Mouse (Mus musculus): ENCODE data around the gene Car9.

Gene Car9

GRCm38 (mm10) chr4:43496587-43496986, 10.2 kb upstream of the Car9 start:
- no peak for DNase-seq

GRCm38 (mm10) chr4:43497405-43497804, 9.4 kb upstream of the Car9 start:
- DNase-seq, result no peak

GRCm38 (mm10) chr4:43497946-43498345, 8.8 kb upstream of the Car9 start:
- no peak for DNase-seq

GRCm38 (mm10) chr4:43498983-43499382, 7.8 kb upstream of the Car9 start:
- peak; percentile 71 to 72 for DNase-seq

DNA sequence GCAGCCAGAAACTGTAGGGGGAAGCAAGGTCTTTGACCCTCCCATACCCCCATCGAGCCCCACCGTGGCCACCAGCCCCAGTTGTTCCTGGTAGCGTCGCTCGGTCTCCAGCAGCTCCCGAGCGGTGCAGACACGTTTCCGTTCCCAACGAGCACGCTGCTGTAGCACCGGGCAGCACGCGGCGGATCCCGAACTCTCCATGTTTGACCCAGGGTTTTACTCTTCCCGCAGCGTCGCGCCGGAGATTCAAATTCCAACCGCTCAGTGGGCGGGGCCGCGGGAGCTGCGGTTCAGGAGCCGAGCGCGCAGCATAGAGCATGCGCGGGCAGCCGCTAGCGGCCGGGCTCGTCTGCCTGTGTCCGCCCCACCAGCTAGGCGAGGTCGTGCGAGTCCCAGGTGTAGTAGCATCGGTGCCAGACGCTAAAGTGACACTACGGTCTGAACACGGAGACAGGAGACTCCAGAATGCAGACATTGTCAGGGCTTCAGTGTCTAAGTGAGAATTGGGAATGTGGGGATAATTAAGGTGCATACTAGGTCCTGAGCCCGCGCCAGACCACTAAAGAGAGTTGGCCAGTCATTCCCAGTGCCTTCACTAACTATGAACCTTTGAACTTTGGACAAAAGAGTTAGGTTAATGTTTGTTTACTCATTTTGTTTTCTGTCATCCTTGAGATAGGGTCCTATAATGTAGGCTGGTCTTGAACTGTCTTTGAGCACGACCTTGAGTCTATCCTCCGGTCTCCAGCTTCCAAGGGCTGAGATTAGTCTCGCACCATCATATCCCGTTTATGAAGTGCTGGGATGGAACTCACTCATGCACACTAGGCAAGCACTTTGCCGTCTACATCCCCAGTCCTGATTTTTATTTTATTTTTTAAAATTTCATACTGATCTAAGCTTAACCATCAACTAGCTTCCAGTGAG, 7.1 kb upstream of the Car9 start, which contains the start of gene Arhgef39:
TSS of gene Arhgef39 (minus strand) at position 289 of the 927 bp plus-strand sequence.
- DNase-seq, result peak; percentile 88 to 91

- DNase-seq, result no peak
Observed at GRCm38 (mm10) chr4:43503041-43503440, 3.7 kb upstream of the Car9 start.

- no peak for DNase-seq
Observed at GRCm38 (mm10) chr4:43503506-43503905, 3.3 kb upstream of the Car9 start.

DNA sequence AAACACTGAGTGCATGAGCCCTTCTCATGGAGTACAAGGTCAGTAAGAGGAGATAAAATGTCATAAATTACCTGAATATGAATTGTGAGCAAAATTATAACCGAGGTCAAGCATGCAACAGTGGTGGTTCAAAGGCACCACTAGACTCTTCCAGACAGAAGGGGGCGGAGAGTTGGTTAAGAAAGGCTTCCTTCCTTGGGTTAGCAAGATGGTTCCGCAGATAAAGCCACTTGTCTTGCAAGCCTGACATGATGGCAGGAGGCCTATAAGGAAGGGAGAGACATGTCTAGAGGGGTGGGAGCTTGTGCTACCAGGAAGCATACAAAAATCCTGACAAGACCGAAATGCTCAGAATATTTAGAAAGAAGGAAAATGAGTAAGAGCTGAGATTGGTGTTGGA, 2.5 kb upstream of the Car9 start:
- DNase-seq, result no peak

DNA sequence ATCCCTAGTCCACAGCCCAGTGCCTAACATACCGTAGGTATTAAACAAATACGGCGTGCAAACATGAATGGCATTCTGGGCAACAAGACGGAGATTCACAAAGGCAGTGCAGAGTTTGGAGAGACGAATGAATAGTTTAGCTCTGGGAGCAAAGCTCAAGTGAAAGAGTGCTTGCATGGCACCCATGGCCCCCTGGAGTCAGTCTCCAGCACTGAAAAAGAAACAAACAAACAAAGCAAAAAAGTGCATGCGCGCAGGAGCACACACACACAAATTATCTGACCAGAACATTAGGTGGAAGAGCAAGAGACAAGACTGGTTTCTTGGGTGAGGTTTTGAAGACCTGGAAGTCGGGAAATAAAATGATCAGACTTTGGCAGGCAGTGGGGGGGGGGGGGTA, 692 bp upstream of the Car9 start:
- no peak for DNase-seq

DNA sequence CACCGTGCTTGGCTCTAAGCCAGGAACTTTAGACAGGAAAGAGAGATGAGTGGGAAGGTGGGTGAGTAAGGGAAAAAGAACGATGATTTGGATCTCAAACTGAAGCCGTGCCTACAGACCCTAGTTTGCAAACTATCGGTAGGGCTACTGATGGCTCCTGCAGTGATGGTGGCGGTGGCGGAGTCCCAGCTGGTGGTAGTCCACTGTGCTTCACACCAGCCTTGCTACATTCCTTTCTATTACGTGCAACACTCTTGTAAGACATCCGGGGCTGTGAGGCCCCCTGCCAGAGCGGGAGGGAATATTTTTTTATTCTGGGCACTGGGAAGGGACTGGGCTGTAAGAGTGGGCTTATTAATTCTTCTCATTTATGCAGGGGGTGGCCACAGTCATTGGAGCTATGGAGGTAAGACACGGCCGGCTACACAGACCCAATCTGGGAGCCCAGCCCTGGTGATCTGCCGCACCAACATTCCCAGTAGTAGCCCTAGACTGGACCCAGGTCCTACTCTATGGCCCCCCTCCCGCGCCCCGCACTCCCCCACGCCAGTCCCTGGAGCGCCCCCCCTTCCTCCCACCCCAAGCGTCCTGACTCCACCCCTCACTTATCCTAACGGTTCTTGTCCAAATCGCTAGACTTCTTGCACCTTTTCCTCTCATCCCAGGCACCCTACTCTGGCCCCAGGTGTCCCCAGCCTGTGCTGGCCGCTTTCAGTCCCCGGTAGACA, 1.3 kb downstream of the Car9 start:
- peak; percentile 34 to 53 for DNase-seq

- no peak for DNase-seq
Observed at GRCm38 (mm10) chr4:43508666-43508997, 1.9 kb downstream of the Car9 start.

GRCm38 (mm10) chr4:43509109-43509508, 2.3 kb downstream of the Car9 start:
- no peak for DNase-seq

- DNase-seq, result no peak
Observed at GRCm38 (mm10) chr4:43511675-43512454, 5.1 kb downstream of the Car9 start.

DNA sequence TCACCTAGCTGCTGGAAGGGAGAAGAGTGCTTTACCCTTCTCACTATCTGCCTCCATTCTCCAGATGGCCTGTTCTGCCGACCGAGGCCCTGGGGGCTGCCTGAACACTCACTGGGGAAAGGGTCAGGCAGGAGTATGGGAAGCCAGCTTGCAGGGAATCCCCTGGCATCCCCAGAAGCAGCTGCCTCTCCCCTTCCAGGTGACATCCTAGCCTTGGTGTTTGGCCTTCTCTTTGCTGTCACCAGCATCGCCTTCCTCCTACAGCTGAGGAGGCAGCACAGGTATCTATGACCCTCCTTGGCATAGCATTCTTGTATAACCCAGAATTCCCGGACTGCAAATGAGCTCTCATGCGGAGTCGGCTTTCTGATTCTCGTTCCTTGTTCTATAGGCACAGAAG, 5.9 kb downstream of the Car9 start:
- DNase-seq, result no peak

DNA sequence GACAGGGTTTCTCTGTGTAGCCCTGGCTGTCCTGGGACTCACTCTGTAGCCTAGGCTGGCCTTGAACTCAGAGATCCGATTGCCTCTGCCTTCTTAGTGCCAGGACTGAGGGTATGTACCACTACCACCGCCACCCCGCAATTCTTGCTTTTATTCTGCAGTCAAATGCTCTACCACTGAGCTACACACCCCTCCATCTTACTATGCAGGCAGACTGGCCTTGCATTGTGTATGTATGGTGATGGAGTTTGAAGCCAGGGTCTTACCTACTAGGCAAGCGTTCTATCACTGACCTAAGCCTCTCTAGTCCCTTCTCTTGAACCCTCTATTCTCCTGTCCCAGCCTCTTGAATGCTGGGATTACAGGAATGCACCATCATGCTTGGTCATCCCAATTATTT, 6.5 kb downstream of the Car9 start:
- DNase-seq, result no peak

- no peak for DNase-seq
Observed at GRCm38 (mm10) chr4:43513791-43514190, 7.0 kb downstream of the Car9 start.

DNA sequence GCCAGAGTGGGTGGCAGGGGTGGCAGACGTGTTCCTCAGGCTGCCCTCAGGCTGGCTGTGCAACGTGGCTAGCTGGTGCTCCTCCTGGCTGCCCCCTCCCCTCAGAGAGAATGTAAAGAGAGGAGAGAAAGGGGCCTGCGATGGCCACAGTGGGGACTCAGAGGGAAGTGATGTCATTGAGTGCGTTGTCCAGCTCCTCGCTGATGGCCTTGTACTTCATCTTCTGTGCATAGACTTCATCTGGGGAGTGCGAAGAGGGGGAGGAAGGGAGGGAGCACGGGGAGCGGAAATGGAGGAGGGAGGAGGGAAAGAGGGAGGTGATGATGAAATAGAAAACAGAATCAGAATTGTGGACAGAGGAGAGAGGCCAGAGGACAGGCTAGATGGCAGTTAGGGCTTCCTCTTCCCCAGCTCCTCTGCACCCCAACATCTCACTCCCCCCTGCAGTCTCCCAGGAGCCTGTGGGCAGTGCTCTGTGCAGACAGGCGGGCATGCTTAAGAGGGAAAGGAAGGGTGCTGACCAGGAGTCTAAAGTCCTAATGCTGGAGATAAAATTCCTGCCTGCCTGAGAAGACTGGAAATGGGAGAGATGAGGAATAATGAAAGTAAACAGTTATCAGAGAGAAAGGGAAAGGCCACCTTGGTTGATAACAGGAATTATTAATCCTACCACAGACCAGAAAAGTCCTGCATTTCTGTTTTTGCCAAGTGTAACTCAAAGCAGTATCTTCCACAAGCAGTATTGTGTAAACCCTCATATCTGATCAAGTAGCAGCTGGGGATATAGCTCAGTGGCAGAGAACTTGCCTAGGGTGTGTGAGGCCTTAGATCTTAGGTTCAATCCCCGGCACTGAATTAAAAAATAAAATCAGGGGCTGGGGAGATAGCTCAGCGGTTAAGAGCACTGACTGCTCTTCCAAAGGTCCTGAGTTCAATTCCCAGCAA, 9.3 kb downstream of the Car9 start:
- no peak for DNase-seq

DNA sequence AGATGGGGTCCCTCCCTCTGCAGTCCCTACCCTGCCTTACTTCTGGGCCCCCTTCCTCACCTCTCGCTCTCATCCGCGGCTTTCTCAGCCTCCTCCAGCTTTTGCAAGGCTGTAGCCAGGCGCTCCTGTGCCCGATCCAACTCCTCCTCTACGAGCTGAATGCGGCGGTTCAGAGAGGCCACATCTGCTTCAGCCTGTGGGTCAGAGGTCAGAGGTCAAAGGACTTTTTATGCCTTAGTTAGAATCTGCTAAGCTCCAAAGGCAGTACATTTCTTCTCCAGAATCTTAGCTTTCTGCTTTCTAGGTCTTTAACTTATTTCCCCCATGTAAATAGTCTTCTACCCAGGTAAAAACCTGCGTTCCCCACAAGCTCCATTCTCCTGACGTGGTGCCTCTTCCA, 12.8 kb downstream of the Car9 start:
- no peak for DNase-seq

GRCm38 (mm10) chr4:43519956-43520355, 13.2 kb downstream of the Car9 start:
- peak; percentile 95 to 96 for DNase-seq

DNA sequence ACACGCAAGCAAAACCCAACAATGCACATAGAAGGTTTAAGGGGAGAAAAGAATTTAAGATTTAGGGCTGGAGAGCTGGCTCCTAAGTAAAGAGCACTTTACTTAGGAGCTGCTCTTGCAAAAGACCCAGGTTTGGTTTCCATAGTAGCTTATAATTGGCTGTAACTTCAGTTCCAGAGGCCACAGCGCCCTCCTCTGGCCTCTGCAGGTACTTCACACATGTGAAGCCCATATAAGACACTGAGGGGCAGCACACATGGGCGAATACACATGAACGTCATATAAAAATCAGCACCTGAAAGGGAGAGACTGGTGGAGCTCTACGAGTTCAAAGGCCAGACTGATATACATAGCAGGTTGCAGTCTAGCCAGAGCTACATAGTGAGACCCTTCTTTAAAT, 21.1 kb downstream of the Car9 start:
- DNase-seq, result peak in 1 of 2 experiments; percentile 40

GRCm38 (mm10) chr4:43528487-43528886, 21.7 kb downstream of the Car9 start:
- DNase-seq, result peak; percentile 45 to 49

GRCm38 (mm10) chr4:43530081-43530501, 23.3 kb downstream of the Car9 start:
- DNase-seq, result no peak
